Mouse (Mus musculus): Measurements from ENCODE around the gene Ubash3a.
"Not testable (repeated sequence)": the region's sequence is repeated elsewhere in the genome, so short reads cannot be mapped to it uniquely, and the experiment has no call there.

- not testable (repeated sequence) for TF ChIP-seq TAL1, GATA1 (IDR thresholded peaks at IDR 0.05; ENCODE audit: low read length)
These were observed 63.1 kb downstream of the Ubash3a start for GRCm38 (mm10) chr17:31270736-31271135.
